20 mouse cellular contexts compared by ENCODE assay signal in genomic region chr11:52405196-52405688, GRCm38 (mm10). TPM values are rescaled to one million over a fixed set of nuclear protein-coding genes. Genes with fewer than 3 reads are reported as not detected.
DNase-seq lines count a peak whose midpoint lies in the region; ATAC-seq and TF ChIP-seq lines count a peak whose summit lies in the region.
"Had no signal": no experiment of that assay in that cellular context is flagged by ENCODE, and none has a peak within 500 bp of the region (broad histone marks: within the 10 kb centered on the region; RNA-seq: fewer than 3 reads in every experiment).

No protein-coding gene starts in this region.

- no peak; the same call in 1 of the 2 replicates for ATAC-seq in kidney, embryonic 15.5 days (replicated peaks; ENCODE audit: low FRiP score)
- ATAC-seq in kidney, embryonic 16.5 days (ENCODE audit: low FRiP score, low TSS enrichment): no peak
- peak; percentile 34; the same call in 1 of the 2 replicates for ATAC-seq in neural tube, embryonic 14.5 days (ENCODE audit: low read depth)
- no peak for ATAC-seq in neural tube, embryonic 15.5 days (ENCODE audit: low FRiP score)
- ATAC-seq: forebrain, embryonic 14.5 days had no signal

- H3K4me1 ChIP-seq in kidney, adult 2 months (ENCODE audit: control insufficient read depth, insufficient read depth, low read length): peaks cover 10% of the 10 kb centered on the region; the same call in 1 of the 2 replicates
- H3K4me1 ChIP-seq in kidney, embryonic 15.5 days: peaks cover 27% of the 10 kb centered on the region
- H3K4me1 ChIP-seq in kidney, embryonic 16.5 days (ENCODE audit: insufficient read depth, low read length): peaks cover 20% of the 10 kb centered on the region
- no peaks in the 10 kb centered on the region for H3K4me1 ChIP-seq in neural tube, embryonic 14.5 days (ENCODE audit: control insufficient read depth, insufficient read depth, low read length)
- peaks cover 7% of the 10 kb centered on the region for H3K4me1 ChIP-seq in neural tube, embryonic 15.5 days

- WGBS in kidney, adult 2 months: 60% methylated on average over 9 of the region's 9 CpGs
- 71% methylated on average over 9 of the region's 9 CpGs for WGBS in kidney, embryonic 15.5 days
- 71% methylated on average over 9 of the region's 9 CpGs for WGBS in kidney, embryonic 16.5 days
- 80% methylated on average over 9 of the region's 9 CpGs for WGBS in neural tube, embryonic 14.5 days
- 78% methylated on average over 9 of the region's 9 CpGs for WGBS in neural tube, embryonic 15.5 days

- no peak overlapping the region for H3K27ac ChIP-seq in kidney, adult 2 months (ENCODE audit: insufficient read depth, low read depth, low read length)
- H3K27ac ChIP-seq in kidney, embryonic 15.5 days: no peak overlapping the region
- no peak overlapping the region for H3K27ac ChIP-seq in kidney, embryonic 16.5 days (ENCODE audit: low read length)
- H3K27ac ChIP-seq in neural tube, embryonic 14.5 days (ENCODE audit: low read depth, low read length): no peak overlapping the region
- H3K27ac ChIP-seq in neural tube, embryonic 15.5 days (replicated peaks): no peak overlapping the region
- H3K27ac ChIP-seq: embryonic facial prominence, embryonic 15.5 days; forebrain, embryonic 10.5 days; gastrocnemius, adult 2 months; hindbrain, embryonic 12.5 days had no signal

- no peaks in the 10 kb centered on the region for H3K9me3 ChIP-seq in kidney, embryonic 15.5 days (replicated peaks)
- H3K9me3 ChIP-seq in kidney, embryonic 16.5 days (ENCODE audit: low read length): no peaks in the 10 kb centered on the region
- H3K9me3 ChIP-seq in neural tube, embryonic 14.5 days (ENCODE audit: control insufficient read depth, low read length): no peaks in the 10 kb centered on the region
- no peaks in the 10 kb centered on the region for H3K9me3 ChIP-seq in neural tube, embryonic 15.5 days (replicated peaks)
- H3K9me3 ChIP-seq: embryonic facial prominence, embryonic 15.5 days; forebrain, embryonic 10.5 days; hindbrain, embryonic 12.5 days had no signal

- peaks cover 1% of the 10 kb centered on the region; the same call in 1 of the 2 replicates for H3K36me3 ChIP-seq in kidney, adult 2 months (ENCODE audit: control insufficient read depth, insufficient read depth, low read length)
- peaks cover 72% of the 10 kb centered on the region for H3K36me3 ChIP-seq in kidney, embryonic 15.5 days
- H3K36me3 ChIP-seq in kidney, embryonic 16.5 days (ENCODE audit: insufficient read depth, low read length): peaks cover 52% of the 10 kb centered on the region
- H3K36me3 ChIP-seq in neural tube, embryonic 14.5 days (ENCODE audit: control insufficient read depth, insufficient read depth, low read length): peaks cover 43% of the 10 kb centered on the region
- H3K36me3 ChIP-seq in neural tube, embryonic 15.5 days: peaks cover 61% of the 10 kb centered on the region

- TF ChIP-seq CTCF in kidney, adult 2 months (conservative IDR thresholded peaks at IDR 0.05; ENCODE audit: insufficient read depth, insufficient read length, low read depth, low read length): no peak

- H3K4me2 ChIP-seq in kidney, embryonic 15.5 days: no peak overlapping the region
- no peak overlapping the region for H3K4me2 ChIP-seq in kidney, embryonic 16.5 days (replicated peaks; ENCODE audit: low read depth, low read length)
- H3K4me2 ChIP-seq in neural tube, embryonic 14.5 days (ENCODE audit: low read depth, low read length): no peak overlapping the region
- no peak overlapping the region for H3K4me2 ChIP-seq in neural tube, embryonic 15.5 days
- H3K4me2 ChIP-seq: embryonic facial prominence, embryonic 15.5 days; hindbrain, embryonic 12.5 days had no signal

- H3K9ac ChIP-seq in kidney, embryonic 15.5 days: no peak overlapping the region
- H3K9ac ChIP-seq in kidney, embryonic 16.5 days (replicated peaks; ENCODE audit: low read length): no peak overlapping the region
- H3K9ac ChIP-seq in neural tube, embryonic 14.5 days (replicated peaks; ENCODE audit: low read depth, low read length): no peak overlapping the region
- no peak overlapping the region for H3K9ac ChIP-seq in neural tube, embryonic 15.5 days (replicated peaks)
- H3K9ac ChIP-seq: embryonic facial prominence, embryonic 15.5 days; hindbrain, embryonic 12.5 days had no signal

- peak; percentile 48 for DNase-seq in kidney, adult 2 months
- peak; percentile 56 to 74 for DNase-seq in kidney, postnatal 36 days
- DNase-seq: adrenal gland, adult 2 months; adrenal gland, postnatal 25 days; cerebellum, adult 18-20 months; cerebellum, adult 9-11 months; cerebellum, postnatal 36 days; gastrocnemius, adult 2 months; gastrocnemius, postnatal 25 days; heart, postnatal 10 days; heart, postnatal 4 days had no signal

- no peak overlapping the region for H3K4me3 ChIP-seq in kidney, adult 2 months (ENCODE audit: insufficient read depth, low read depth, low read length)
- H3K4me3 ChIP-seq in kidney, embryonic 15.5 days (replicated peaks): no peak overlapping the region
- no peak overlapping the region for H3K4me3 ChIP-seq in kidney, embryonic 16.5 days (ENCODE audit: low read length)
- H3K4me3 ChIP-seq in neural tube, embryonic 14.5 days (ENCODE audit: low read depth, low read length): no peak overlapping the region
- no peak overlapping the region for H3K4me3 ChIP-seq in neural tube, embryonic 15.5 days (replicated peaks)
- H3K4me3 ChIP-seq: embryonic facial prominence, embryonic 15.5 days; erythroblast, embryonic 14.5 days; forebrain, embryonic 10.5 days; gastrocnemius, adult 2 months; hindbrain, embryonic 12.5 days had no signal

- no peak for TF ChIP-seq POLR2A in kidney, adult 2 months (IDR thresholded peaks at IDR 0.05; ENCODE audit: low read depth, low read length)

- H3K27me3 ChIP-seq in kidney, adult 2 months (replicated peaks; ENCODE audit: control insufficient read depth, insufficient read depth, low read length): no peaks in the 10 kb centered on the region
- no peaks in the 10 kb centered on the region for H3K27me3 ChIP-seq in kidney, embryonic 15.5 days
- no peaks in the 10 kb centered on the region for H3K27me3 ChIP-seq in kidney, embryonic 16.5 days (ENCODE audit: insufficient read depth, low read length)
- H3K27me3 ChIP-seq in neural tube, embryonic 14.5 days (ENCODE audit: control insufficient read depth, insufficient read depth, low read length): no peaks in the 10 kb centered on the region
- H3K27me3 ChIP-seq in neural tube, embryonic 15.5 days (replicated peaks): no peaks in the 10 kb centered on the region
- H3K27me3 ChIP-seq: embryonic facial prominence, embryonic 15.5 days; hindbrain, embryonic 12.5 days had no signal

RNA-seq across cellular contexts. Expression of gene 9530068E07Rik, which starts 9.0 kb away (rescaled TPM):
- 219 and 245 TPM in 2 replicates for polyA plus RNA-seq in kidney, adult 2 months (2012; rRNA removed)
- polyA plus RNA-seq in kidney, embryonic 15.5 days (2015; fragmentation: Nextera tagmentation; extraction: Ambion mirVana): 217 and 219 TPM in 2 replicates
- polyA plus RNA-seq in kidney, embryonic 16.5 days (2015; fragmentation: Nextera tagmentation; extraction: Ambion mirVana): 251 and 263 TPM in 2 replicates
- polyA plus RNA-seq in neural tube, embryonic 14.5 days (2014; fragmentation: Nextera tagmentation; extraction: Ambion mirVana): 122 and 143 TPM in 2 replicates
- polyA plus RNA-seq in neural tube, embryonic 15.5 days (2015; fragmentation: Nextera tagmentation; extraction: Ambion mirVana): 122 and 133 TPM in 2 replicates

RNA-seq across cellular contexts. Expression of gene Vdac1, which starts 44.6 kb away (rescaled TPM):
- 259 and 341 TPM in 2 replicates for polyA plus RNA-seq in kidney, adult 2 months (2012; rRNA removed)
- 336 and 358 TPM in 2 replicates for polyA plus RNA-seq in kidney, embryonic 15.5 days (2015; fragmentation: Nextera tagmentation; extraction: Ambion mirVana)
- 407 and 427 TPM in 2 replicates for polyA plus RNA-seq in kidney, embryonic 16.5 days (2015; fragmentation: Nextera tagmentation; extraction: Ambion mirVana)
- 282 and 283 TPM in 2 replicates for polyA plus RNA-seq in neural tube, embryonic 14.5 days (2014; fragmentation: Nextera tagmentation; extraction: Ambion mirVana)
- polyA plus RNA-seq in neural tube, embryonic 15.5 days (2015; fragmentation: Nextera tagmentation; extraction: Ambion mirVana): 362 and 402 TPM in 2 replicates
